Mouse (Mus musculus) liver, embryonic 14.5 days (tissue): ENCODE results near the gene Fam118a. TPM values are rescaled to one million over a fixed set of nuclear protein-coding genes. Genes with fewer than 3 reads are reported as not detected.

Source experiments
- ATAC-seq: fragments of 200-750 bp; cut with Nextera tagmentation; 2 replicates; pipeline ENCODE4 v1.8.0; 2017; ENCODE audit warnings: moderate number of reproducible peaks, mild to moderate bottlenecking, moderate library complexity; ENCODE audit not compliant: insufficient read depth
- DNase-seq, 3 experiments: peaks; one replicate each; pipeline ENCODE4 v3.0.0-alpha.2; 2012 to 2013; ENCODE audit warnings: low read depth in 3 of 3, low spot score in 3 of 3
- H3K27ac ChIP-seq: fragments of 300-500 bp; sonication (generic); 2 replicates; pipeline ENCODE4 v1.5.1; 2014; ENCODE audit warnings: moderate library complexity, mild to moderate bottlenecking, control low read depth, inconsistent platforms
- H3K27me3 ChIP-seq: fragments of 300-500 bp; sonication (generic); 2 replicates; pipeline ENCODE4 v1.6.1; 2014; ENCODE audit warnings: mild to moderate bottlenecking, low read length, moderate library complexity; ENCODE audit not compliant: control insufficient read depth, insufficient read depth
- H3K36me3 ChIP-seq: fragments of 300-500 bp; sonication (generic); replicated peaks from 2 replicates; pipeline ENCODE4 v1.6.1; 2014; ENCODE audit warnings: low read depth; ENCODE audit not compliant: control insufficient read depth, insufficient read depth
- H3K4me1 ChIP-seq, 2 experiments: fragments of 200-500 bp in 1 of 2; fragments of 300-500 bp in 1 of 2; sonication (generic) in 1 of 2; replicated peaks; 2 replicates each; pipeline ENCODE4 v1.6.1; 2012 to 2014; ENCODE audit warnings: antibody characterized with exemption in 1 of 2, inconsistent platforms in 1 of 2, low read length in 1 of 2; ENCODE audit not compliant: control insufficient read depth in 2 of 2, insufficient read depth in 2 of 2
- H3K4me2 ChIP-seq: fragments of 300-500 bp; sonication (generic); 2 replicates; pipeline ENCODE4 v1.6.1; 2014; ENCODE audit warnings: low read depth, mild to moderate bottlenecking, control low read depth, moderate library complexity
- H3K4me3 ChIP-seq, 2 experiments: fragments of 200-500 bp in 1 of 2; fragments of 300-500 bp in 1 of 2; sonication (generic) in 1 of 2; 2 replicates each; pipeline ENCODE4 v1.5.1; 2012 to 2014; ENCODE audit warnings: low read depth in 2 of 2, low read length in 2 of 2, mild to moderate bottlenecking in 2 of 2, control low read depth in 1 of 2, inconsistent platforms in 1 of 2, moderate library complexity in 1 of 2; ENCODE audit not compliant: insufficient read depth in 1 of 2
- H3K9ac ChIP-seq: fragments of 300-500 bp; sonication (generic); replicated peaks from 2 replicates; pipeline ENCODE4 v1.6.1; 2014; ENCODE audit warnings: mild to moderate bottlenecking, control low read depth, moderate library complexity
- H3K9me3 ChIP-seq: fragments of 300-500 bp; sonication (generic); 2 replicates; pipeline ENCODE4 v1.6.1; 2016; ENCODE audit warnings: low read length, mixed read lengths; ENCODE audit not compliant: control insufficient read depth
- CTCF ChIP-seq: IDR thresholded peaks from 2 replicates; pipeline ENCODE4 v1.5.1; 2016; ENCODE audit warnings: antibody characterized with exemption, low read depth, control low read depth
- EP300 ChIP-seq: IDR thresholded peaks from 2 replicates; pipeline ENCODE4 v1.6.1; 2016; ENCODE audit warnings: antibody characterized with exemption, low read depth
- WGBS: fragments of 180-500 bp; shearing (Covaris S2); extraction: QIAGEN DNeasy Blood & Tissue Kit; methylation state at CpG from one replicate; pipeline ENCODE4 v1.1.7; 2014; ENCODE audit not compliant: insufficient replicate concordance; 5-methylcytosine and 5-hydroxymethylcytosine counted together
- polyA plus RNA-seq, 2 experiments: library from polyadenylated mRNA; depleted of rRNA in 1 of 2; stranded (reverse) in 1 of 2; unstranded in 1 of 2; fragments of >200 nt; fragmentation: Nextera tagmentation in 1 of 2; extraction: Ambion mirVana in 1 of 2; gene quantifications; 2 replicates each; pipeline versions ENCODE4 v1.2.1 to v1.2.3; 2012 to 2014

Fam118a gene
- polyA plus RNA-seq, 2 experiments: 2.8 to 5.0 TPM

DNA sequence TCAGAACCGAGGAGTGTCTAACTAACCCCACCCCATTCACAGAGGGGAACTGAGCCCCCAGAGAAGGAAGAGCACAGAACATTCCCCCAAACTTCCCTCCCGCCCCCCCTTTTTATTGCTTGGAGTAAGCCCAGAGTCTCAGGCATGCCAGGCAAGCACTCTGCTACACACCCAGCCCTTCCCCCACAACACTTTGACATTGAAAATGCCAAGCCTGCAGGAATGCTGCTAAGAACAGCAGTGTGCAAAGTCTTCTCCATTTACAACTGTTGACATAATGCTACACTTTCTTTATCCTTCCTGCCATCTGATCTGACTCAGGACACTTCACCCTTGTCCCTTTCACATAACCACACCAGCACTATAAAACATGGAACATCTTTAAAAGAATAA, 16.1 kb upstream of the Fam118a start:
- ATAC-seq (no peak), DNase-seq (no peak)
- H3K27ac ChIP-seq: no peak overlapping the region
- WGBS: 34% methylated on average over 2 of the region's 2 CpGs
- no peaks in the 10 kb centered on the region for H3K36me3 ChIP-seq
- TF ChIP-seq CTCF (no peak), EP300 (no peak)
- no peak overlapping the region for H3K4me2 ChIP-seq
- H3K4me1 ChIP-seq: 0 out of 4 replicates have a peak, but pooled peaks cover 0 to 2% of the 10 kb centered on the region in 2 experiments
- no peak overlapping the region for H3K9ac ChIP-seq
- H3K27me3 ChIP-seq: no peaks in the 10 kb centered on the region; the same call in 1 of the 2 replicates
- no peak overlapping the region for H3K4me3 ChIP-seq
- H3K9me3 ChIP-seq: no peaks in the 10 kb centered on the region

DNA sequence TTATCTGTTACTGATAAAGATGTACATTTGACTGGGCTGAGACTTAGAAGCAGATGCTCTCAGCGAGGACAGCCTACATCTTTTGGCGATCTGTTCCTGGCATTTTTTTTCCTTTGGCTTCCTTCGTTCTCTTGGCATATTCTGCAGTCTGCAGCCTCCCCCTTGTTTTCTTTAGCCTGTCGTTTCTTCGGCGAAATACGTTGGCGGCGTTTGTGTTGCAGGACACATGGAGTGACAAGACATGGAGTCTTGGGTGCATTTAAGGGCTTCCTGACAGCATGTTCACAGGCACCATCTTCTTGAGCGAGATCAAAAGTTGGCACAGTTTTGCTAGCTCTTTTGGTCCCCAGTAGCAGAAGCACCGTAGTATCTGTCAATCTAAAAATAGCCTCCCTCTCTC, 13.0 kb upstream of the Fam118a start:
- WGBS: 64% methylated on average over 11 of the region's 11 CpGs
- Histone ChIP-seq H3K4me3 (no peak overlapping the region), H3K4me1 (0 out of 4 replicates have a peak, but pooled peaks cover 0 to 2% of the 10 kb centered on the region in 2 experiments), H3K4me2 (no peak overlapping the region), H3K27ac (no peak overlapping the region), H3K27me3 (no peaks in the 10 kb centered on the region; the same call in 1 of the 2 replicates), H3K36me3 (no peaks in the 10 kb centered on the region), H3K9ac (no peak overlapping the region), H3K9me3 (no peaks in the 10 kb centered on the region)
- no peak for TF ChIP-seq CTCF
- TF ChIP-seq EP300: no peak
- ATAC-seq (no peak), DNase-seq (no peak)

DNA sequence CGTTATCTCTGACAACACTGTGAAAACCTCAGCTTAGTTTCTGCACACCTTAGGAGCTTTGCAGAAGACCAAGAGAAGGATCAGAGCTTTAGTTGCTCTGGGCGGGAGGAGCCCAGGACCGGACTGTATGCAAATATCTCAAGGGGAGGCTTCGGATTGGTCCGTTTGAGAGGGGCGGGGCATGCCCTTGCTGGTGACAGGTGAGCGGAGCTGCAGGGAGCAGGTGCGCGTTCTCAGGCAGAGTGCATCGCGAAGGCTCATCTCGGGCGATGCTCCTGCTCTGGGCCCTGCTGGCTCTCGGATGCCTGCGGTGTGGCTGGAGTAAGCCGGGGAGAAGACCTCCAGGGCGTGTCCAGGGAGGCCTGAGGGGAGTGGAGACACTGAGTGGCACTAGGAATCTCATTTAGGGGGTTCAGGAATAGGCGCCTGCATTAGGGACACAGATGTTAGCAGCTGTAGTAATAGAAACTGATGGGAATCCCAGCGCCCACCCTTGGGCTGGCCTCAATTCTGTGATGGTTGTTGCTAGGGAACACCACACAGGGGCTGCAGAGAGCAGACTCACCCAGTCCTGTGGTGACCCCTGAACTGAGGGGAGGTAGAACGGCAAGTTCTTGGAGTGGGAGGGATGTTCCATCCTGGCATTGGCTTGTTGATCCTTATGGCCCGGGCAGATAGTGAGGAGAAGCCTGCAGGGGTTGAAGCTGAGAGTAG, 11.6 kb upstream of the Fam118a start, which contains the start of gene Upk3a:
Upk3a (plus strand) TSS at position 191 of the 714 bp plus-strand sequence.
- WGBS: 8% methylated on average over 21 of the region's 21 CpGs
- Histone ChIP-seq H3K36me3 (no peaks in the 10 kb centered on the region), H3K9me3 (no peaks in the 10 kb centered on the region), H3K4me3 (no peak within 1 kb of the TSS), H3K27ac (no peak within 1 kb of the TSS), H3K4me2 (no peak within 1 kb of the TSS), H3K27me3 (no peaks in the 10 kb centered on the region; the same call in 1 of the 2 replicates), H3K9ac (no peak within 1 kb of the TSS), H3K4me1 (no peaks in the 10 kb centered on the region)
- ATAC-seq: no peak
- TF ChIP-seq CTCF (no peak), EP300 (no peak)
- no peak for DNase-seq

DNA sequence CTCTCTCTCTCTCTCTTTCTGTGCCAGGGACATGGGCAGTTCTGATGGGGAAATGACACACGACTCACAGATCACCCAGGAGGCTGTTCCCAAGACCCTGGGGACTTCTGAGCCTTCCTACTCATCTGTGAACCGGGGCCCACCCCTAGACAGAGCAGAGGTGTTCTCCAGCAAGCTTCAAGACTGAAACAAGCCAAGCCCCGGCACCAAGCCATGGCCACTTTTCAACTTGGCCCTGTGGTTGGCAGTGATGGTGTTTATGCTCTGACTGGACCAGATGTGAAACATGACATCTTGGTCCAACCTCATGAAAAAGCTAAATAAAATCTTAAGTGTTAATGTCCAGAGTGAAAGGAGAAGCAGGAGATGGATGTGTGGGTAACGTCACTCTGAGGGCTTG, 6.5 kb upstream of the Fam118a start:
- DNase-seq: no peak
- no peak overlapping the region for H3K4me3 ChIP-seq
- H3K9me3 ChIP-seq: no peaks in the 10 kb centered on the region
- 51% methylated on average over 4 of the region's 4 CpGs for WGBS
- no peak overlapping the region for H3K27ac ChIP-seq
- H3K4me2 ChIP-seq: no peak overlapping the region
- H3K9ac ChIP-seq: no peak overlapping the region
- no peaks in the 10 kb centered on the region for H3K27me3 ChIP-seq
- no peak for ATAC-seq
- H3K36me3 ChIP-seq: no peaks in the 10 kb centered on the region
- TF ChIP-seq EP300: no peak
- no peak for TF ChIP-seq CTCF
- no peaks in the 10 kb centered on the region for H3K4me1 ChIP-seq

DNA sequence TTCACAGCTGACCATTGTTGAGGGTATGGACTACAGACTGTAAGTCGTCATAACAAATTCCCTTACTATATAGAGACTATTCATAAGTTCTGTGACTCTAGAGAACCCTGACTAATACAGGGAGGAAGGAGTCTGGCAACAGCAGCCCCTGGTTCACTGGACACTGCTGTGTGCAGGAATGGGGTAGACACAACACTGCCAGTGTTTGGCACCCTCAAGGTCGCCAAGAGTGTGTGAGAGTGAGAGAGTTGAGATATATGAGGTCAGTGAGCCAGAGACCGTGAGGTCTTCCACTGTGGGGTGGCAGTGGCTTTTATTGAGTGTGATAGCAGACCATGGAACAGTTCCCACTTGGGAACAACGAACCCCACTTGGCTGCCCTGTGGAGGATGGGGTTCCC, 2.6 kb upstream of the Fam118a start:
- Histone ChIP-seq H3K4me1 (no peaks in the 10 kb centered on the region), H3K36me3 (no peaks in the 10 kb centered on the region), H3K4me3 (no peak overlapping the region), H3K9me3 (no peaks in the 10 kb centered on the region), H3K27me3 (no peaks in the 10 kb centered on the region), H3K4me2 (no peak overlapping the region), H3K9ac (no peak overlapping the region), H3K27ac (no peak overlapping the region)
- TF ChIP-seq CTCF (no peak), EP300 (no peak)
- DNase-seq (no peak), ATAC-seq (no peak)
- 43% methylated on average over 4 of the region's 4 CpGs for WGBS
